Mouse (Mus musculus): ENCODE data around the gene Rpl27a.

Gene Rpl27a

DNA sequence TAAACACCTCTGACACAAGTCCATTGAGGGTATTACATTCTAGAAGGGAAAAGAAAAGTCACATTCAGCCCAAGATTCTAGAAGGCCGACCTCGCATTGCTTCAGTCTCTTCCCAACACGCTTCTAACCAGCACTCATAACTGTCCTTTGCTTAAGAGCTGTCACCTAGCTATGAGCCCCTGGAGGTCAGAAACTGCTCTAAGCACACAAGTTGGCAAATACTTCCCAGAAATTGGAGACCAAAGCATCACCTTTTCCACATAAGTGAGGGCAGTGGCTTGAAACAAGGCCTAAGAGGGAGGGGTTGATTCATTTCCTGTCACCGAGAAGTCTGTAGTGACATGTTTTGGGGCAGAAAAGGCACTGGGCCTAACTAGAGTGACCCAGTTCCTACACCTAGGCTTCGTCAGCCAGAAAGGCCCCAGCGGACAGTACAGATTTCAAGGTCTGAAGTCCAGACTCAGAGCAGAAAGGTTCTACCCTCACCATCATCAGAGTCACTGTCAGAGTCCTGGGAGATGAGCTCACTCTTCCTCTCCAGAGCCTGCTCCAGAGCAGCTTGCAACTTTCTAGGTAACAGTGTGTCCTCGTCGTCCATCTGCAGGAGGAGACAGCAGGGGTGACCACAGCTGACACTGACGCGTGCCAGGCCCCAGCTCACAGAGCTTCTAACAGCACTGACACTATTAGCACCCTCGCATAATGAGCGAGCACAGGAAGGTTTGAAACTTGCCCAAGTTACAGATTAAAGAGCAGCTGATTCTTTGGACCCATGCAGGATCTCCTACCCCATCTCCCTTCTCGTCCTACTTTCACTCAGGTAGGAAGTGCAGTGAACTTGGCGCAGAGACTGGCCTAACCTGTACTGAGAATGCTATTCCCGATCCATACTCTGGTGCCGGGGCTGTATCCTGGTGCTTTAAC is 7.1 kb downstream of the Rpl27a start:
- peak; percentile 47 for DNase-seq

DNA sequence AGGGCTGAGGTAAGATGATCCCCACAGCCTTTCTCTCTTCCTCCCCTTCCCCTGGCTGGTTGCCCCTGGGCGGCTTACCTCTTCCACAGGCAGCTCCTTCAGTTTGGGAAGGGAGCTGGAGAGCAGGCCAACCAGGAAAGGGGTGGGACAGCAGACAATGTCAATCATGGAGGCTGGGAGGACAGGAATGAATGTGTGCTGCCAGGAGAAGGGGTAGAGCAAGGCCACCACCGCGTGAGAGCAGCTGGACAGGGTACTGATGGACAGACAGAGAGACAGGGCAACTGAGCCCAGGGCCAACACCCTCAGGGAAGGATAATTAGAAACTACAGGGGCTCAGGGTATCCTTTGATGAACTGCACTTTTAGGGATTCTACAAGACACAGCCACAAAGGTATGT is 8.6 kb downstream of the Rpl27a start:
- no peak for DNase-seq

DNA sequence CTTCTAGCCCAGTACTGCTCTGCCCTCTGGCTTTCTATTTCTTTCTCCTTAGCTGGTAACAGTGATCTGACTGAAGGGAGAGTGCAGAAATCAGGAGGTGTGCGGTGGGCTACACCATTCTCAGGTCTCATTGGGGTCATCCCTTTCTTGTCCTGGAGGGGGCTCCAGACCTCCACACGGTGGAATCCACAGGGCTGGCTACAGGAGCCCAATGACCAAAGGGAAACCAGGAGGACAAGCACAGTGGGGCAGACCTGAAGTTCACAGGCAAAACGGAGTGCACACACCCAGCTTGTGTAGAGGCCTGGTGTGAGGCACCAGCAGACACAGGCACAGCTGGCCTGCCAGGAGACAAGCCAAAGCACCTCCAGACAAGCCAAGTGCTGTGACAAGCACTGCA is 9.4 kb downstream of the Rpl27a start:
- DNase-seq = peak; percentile 35

DNA sequence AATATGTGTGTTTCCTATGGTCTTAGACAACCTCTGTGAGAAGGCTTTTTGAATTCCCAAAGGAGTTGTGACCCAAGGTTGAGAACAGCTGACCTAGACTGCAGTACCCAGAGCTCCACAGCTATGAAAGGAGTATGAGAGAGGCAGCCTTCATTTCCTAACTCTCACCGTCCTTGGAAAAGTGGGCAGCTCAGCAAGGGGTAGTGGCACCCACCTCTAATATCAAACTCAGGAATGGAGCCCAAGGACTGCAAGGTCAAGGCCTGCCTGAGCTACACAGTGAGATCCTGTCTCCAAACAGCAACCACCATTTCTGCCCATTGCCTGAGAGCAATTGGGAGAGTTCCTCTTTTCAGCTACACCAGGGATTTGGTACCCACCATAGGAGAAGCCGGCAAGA is 10.8 kb downstream of the Rpl27a start:
- no peak for DNase-seq

DNA sequence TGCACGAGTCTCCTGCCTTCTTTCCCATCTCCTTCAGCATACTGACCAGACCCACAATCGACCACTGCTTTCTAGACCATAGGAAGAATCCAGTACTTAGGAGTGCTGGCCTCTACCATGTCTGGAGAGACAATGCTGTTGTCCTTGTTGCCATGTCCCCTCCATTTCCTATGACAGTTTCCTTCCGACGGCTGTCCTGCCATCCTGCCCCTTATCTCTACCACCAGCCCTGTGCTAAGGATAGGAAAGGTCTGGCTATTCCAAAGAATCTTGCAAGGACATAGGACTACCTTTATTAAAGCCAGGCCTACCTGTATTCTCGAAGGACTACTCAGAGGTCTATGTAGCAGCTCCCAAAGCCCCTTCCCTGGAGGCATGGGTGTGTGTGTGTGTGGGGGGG is 12.6 kb downstream of the Rpl27a start:
- DNase-seq = no peak

DNA sequence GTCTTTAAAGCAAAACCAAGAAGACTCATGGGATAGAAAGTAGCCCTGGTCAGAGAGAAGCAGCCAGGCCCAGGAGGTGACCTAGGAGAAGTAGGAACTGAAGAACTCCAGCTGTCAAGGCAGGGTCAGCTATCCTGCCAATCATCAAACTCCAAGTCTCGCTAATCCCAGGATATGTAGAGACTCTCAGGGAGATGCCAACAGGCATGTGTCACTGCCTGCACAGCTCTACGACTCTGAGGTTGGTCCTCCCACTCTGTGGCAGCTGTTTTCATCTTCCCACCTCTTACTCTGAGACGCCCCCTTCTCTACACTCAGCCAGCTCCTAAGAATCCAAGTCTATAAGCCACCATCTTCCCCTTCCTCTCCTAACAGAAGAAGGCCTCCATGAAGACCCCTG is 13.7 kb downstream of the Rpl27a start:
- no peak for DNase-seq

DNA sequence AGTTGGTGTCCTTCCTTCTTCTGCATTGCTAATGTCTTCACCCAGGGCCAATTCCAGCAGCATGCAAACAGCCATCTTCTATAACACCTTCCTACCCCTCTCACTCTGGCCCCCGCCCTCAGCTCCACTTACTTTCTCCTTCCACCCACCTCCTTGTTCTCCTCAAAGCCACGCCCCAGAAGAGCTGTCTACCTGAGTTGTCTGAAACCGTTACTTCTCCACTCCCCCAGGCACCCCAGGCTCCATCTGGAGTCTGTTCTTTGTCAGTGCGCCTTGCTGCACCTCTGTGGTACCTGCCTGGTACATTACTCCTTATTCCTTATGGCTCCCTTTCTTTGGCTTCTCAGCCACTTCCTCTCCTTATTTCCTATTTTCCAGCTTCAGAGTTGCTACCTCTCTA is 14.2 kb downstream of the Rpl27a start:
- DNase-seq = no peak

DNA sequence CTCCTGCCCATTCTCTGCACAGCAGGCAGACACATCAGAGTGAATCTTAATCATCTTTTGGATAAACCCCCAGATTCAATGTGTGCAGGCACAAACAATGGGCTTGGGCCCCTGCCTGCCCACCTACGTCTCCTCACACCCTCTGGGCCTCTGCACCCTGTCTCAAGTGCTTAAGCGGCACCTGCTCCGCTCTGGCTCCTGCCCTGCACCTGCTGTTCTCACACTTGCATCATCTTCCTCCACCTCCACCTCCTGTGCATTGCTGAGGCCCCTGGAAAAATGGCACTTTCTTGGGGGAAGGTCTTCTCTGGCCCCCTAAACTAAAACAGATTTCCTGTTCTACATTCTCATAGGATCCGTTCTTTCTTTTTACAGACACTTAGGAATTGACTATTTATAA is 14.9 kb downstream of the Rpl27a start:
- DNase-seq = no peak

DNA sequence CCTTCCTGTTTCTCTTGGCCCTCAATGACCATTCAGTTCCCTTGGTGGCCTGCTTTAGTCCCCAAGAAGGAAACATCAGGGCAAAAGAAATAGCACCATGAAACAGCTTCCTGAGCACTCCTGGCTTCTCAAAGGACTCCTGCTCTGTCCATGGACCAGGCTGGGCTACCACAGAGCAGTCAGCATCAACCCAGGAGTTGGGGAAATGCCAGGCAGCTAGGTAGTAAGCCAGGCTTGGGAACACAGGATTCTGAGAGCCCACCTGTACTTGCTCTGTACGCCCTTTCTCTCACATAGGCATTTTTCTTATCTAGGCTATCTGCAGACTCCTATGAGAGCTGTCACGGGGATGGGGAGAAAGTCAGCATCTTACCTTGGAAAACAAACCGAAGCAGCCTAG is 16.0 kb downstream of the Rpl27a start:
- DNase-seq = no peak

DNA sequence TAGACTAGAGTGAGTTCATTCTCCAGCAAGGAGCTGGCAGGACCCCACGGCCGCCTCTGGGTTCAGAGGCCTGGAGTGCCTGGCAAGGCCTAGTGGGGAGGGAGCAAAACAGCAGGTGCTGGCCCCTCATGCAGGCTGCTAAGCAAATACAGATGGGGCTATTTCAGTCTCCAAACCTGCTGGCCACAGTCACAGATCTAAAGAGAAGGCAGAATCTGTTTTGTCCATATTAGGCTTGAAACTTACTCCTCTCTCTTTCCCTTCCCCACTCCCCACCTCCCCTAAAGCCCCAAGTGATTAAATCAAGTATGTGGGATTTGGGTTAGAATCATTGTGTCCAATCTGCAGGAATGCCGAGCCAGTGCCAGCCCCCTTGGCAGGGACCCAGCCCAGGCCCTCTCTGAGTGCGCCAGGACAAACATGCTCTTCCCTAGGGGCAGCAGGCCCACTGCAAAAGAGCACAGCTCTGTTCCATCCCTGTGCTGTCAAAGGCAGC is 17.6 kb downstream of the Rpl27a start:
- DNase-seq = no peak

DNA sequence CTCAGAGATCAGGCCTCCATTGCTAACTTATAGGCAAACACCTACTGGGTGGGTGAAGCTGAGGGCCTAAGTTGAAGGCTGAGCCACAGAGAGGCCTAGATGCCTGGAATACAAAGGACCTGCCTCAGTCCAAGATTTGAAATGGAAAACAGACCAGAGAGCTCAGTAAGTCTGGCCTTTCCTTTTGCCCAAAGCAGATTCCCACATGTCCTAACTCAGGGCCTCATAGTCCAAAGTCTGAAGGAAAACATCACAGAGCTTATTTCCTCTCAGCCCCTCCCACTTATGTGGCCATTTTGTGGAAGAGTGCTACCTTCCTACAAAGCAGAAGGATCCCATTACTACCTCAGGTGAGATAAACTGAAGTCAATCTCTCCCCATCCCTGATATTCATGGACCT is 22.0 kb downstream of the Rpl27a start:
- DNase-seq = no peak

DNA sequence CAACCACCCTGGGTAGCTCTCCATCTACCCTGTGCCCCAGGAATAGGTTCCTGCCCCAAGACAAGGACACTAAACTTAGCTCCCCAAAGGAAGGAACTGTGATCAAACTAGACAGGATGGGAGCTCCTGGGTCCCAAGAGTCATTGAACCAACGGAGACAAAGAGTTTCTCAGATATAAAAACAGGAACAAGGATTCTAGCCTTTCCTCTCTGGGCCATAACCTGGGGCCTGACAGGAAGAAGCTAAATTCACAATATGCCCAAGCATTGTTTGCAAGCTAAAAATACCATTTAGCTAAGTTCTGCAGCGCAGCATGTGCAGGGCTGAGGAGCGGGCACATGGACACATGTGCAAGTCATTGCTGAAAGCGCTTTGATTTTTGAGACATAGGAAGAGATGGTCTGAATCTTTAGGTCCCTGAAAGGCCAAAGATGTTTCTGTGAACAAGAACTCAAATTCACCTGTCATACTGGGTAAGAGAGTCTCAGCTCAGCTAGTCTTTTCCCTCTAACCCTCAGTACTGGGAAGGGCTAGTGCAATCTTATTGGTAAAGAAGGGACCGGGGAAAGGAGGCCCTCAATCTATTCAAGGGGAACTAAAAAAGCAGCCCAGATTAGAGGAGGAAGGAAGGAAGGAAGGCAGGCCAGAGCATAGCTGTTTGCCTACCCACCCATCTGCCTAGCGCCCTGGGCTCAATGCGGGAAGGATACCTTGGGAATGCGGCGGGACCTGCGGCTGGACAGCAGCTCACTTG is 22.8 kb downstream of the Rpl27a start:
- DNase-seq = no peak

DNA sequence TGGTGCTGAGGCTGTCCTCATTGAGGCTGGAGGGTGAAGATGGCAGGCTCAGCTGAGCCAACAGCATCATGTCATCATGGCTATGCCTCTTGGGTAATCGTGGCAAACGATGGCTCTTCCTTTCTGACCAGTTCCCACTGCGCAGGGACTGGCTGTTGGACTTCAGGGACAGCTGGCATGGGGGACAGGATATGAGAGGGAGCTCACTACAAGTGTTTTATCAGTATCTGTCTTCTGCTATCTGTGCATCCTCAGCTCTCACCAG is 23.3 kb downstream of the Rpl27a start:
- no peak for DNase-seq

DNA sequence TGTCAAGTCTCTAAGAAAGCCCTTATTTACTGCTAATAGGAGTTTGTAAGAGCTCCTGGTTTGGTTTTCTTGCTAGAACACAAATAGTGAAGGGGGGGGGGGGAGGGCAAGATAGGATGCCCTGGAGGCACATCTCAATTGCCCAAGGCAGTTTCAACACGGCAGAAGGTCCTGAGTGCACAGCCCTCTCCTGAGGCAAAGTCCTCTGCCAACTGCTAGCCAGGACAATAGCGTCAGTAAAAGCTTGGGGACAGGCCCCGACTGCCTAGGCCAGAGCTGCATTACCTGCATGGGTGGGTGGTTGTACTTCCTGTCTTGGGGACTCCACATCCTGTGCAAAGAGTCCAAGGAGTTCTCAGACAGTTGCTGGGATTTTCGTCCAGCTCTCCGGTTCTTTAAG is 25.8 kb downstream of the Rpl27a start:
- DNase-seq = no peak

DNA sequence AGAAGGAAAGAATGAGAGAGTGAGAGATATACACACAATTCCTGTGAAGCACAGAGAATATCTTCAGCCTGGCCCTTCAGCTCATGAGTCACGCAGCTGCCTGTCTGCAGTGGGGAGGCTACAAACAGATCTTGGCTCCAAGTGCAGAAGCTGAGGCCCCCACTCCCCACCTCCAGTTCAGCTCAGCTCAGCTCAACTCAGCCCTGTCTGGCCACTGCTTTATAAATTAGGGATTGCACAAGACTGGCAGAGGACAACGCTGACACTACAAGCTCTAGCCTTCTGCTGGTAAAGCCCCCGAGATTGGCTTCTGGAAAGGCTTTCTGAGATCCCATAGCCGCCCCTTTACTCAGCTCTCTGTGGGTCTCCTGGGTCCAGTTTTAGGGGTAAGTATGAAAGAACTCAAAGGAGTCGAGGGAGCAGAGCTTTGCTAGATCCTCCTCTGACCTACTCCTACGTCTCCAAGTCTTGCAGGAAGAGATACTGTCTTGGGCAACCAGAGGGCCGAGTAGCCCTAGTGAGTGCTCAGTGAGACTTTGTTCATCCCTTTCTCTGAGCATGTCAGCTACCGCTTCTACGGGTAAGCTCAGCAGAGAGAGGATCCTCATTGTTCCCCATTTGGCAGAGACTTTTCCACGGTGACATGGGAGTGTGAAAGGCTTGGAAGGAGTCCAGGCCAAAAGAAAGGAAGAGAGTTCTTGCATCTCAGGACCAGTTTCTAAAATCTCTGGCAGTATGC is 26.5 kb downstream of the Rpl27a start:
- DNase-seq = no peak

DNA sequence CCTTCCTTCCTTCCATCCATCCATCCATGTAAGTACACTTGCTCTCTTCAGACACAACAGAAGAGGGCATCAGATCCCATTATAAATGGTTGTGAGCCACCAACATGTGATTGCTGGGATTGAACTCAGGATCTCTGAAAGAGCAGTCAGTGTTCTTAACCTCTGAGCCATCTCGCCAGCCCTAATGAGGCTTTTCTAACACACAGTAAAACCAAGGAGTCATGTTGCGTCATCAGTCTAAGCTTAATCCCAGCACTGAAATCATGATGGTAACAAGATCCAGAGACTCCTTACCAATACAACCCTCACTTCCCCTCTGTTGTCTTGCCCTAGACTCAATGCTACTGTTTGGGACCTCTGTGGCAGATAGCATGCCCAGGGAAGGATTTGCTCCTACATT is 27.2 kb downstream of the Rpl27a start:
- no peak for DNase-seq

DNA sequence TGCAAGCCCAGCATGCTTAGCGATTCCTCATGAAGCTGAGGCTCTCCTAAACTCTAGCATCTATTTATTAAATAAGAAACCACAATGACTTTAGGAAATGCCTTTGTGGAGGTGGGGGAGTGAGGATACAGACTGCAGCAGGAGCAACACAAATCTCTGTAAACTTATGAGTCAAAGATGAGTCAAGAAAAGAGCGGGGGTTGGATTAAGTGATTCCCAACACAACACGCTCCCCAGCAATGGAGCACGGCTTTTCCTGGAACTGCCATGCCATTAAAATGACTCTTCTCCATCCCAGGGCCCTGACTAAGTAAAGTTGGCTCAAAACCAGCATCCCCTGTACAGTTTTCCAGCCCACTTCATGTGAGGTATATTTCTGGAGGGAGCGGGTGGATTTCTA is 27.8 kb downstream of the Rpl27a start:
- DNase-seq = no peak

DNA sequence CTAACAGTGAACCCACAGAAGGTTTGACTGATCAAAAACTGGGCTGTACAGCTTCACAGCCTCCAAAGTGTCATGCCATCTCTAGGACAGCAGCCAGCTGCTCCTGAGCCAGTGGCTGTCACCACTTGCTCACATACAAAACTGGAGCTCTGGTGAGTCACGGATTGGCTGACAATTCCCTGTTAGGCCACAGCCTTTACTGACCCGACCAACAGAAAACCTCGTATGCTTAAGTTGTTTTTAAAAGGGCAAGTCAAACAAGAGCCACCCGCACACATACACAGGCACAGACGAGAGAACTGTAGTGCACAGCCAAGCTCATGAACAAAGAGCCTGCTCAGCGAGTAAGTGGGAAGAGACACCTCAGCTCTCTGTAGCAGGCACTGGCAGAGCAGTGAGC is 40.6 kb downstream of the Rpl27a start:
- no peak for DNase-seq

DNA sequence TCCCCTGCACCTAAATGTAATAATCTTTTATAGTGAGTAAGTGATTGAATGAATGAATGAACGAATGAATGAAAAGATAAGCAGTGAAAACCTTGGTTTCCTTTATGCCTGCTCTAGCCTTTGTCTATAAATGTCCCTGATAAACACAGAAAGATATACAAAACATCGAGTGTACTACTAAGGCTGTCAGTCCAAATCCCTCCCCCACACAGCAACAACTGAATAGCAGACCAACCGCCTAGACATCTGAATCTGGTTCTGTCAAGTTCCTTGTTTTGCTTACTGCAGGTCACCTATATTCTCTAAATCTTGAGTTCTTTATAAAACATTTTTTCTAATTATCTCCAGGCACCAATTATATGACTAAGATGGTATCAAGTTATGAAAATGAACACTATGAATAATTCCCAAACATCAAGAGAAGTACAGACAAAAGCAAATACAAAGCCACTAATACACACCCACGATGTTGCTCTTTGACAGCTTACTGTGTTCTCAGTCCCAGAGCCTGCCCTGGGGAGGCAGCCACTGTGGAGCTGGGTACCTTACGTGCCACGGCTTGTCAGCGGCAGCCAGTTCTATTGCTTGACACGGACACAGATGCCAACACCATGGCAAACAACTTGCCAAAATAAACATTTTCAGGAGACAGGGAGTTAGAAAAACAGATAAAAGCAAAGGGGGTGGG is 42.7 kb downstream of the Rpl27a start:
- no peak for DNase-seq

DNA sequence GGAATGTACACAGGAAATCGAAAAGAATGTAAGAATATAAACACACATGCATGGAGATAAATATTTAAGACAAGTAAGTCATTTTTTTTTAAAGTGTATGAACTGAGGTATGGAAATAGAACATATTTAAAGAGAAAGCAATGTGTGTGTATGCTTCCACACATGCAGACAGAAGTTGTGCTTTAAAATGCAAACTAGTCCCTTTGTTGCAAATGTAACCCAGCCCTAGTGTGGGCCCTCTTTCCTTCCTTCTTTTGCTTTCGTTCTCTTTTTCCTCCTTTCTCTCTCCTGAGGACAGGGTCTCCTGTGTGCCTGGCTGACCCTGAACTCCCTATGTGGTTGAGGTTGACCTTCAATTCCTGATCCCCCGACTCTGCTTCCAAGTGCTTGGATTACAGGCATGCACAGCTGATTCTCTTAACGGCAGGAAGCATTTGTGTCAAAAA is 43.2 kb downstream of the Rpl27a start:
- DNase-seq = no peak

DNA sequence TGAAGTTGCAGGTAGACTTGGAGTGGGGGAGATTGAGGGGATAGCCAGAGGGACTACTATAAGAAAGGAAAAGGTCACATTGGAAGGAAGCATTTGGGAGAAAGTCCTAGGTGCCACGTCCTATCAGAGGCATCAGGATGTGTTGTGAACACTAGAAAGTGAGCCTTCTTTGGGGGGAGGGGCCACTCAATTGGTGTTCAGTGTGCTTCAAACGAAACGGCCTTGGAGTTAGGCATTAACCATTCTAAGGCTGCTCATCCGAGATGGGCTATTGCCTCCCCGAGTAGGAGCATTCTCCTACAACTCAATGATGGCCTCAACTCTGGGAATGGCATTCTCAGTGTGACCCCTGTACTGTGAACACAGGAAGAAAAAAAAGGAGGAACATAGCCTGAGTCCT is 43.7 kb downstream of the Rpl27a start:
- no peak for DNase-seq

DNA sequence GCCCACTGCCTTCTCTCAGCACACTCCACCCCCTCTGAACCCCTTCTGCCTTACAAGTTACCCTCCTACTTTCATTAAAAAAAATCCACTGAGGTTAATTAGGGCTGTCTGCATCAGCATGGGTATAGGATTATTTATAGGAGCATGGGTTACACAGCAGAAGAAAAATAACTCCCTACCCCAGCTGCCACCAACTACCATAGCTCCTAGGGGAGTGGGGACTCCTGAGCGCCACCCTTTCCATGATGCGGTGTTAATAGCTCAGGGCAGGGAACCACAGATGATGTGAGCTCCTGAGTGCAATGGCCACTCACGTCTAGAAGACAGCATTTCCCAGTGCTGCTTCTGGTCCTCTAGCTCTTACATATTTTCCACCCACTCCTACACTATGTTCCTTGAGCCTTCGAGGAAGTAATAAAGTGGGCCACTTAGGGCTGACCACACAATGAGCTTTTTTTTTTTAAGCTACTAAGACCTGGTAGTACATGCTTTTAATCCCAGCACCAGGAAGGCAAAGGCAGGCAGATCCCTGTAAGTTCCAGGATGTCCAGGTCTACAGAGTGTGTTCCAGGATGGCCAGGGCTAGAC is 44.9 kb downstream of the Rpl27a start:
- DNase-seq = no peak

DNA sequence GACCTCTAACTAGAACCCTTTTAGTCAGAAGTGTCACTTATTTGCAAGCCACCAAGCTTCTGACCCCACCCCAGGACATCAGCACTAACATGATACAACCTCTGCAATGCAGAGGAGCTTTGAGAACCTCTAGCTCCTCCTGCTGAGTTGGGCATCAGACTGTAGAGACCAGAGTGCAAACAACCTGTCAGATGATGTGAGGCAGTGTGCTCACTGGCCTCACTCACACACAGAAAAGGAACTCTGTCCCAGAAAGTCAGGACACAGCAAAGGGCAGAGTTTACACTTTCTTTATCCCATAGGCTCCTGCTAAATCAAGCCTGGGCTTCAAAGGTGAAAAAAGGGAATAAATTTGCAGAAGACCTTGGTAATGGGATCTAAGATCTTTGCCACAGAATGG is 47.4 kb downstream of the Rpl27a start:
- DNase-seq = no peak

All from kidney, adult 11 months (tissue).